Mouse (Mus musculus): ENCODE measurements around the gene Rbm20. TPM values are rescaled to one million over a fixed set of nuclear protein-coding genes. Genes with fewer than 3 reads are reported as not detected.

Gene Rbm20
- polyA plus RNA-seq, 1 experiment from 2014 or later, result 0.59 TPM

GRCm38 (mm10) chr19:53768478-53768877, 91.4 kb downstream of the Rbm20 start:
- Histone ChIP-seq H3K4me2 (peak overlapping the region; percentile 31; the same call in 1 of the 2 replicates), H3K4me1 (ENCODE audit: insufficient read depth) (no peaks in the 10 kb centered on the region), H3K27ac (ENCODE audit: low read depth) (no peak overlapping the region), H3K36me3 (ENCODE audit: insufficient read depth) (no peaks in the 10 kb centered on the region), H3K4me3 (ENCODE audit: low read depth, low read length) (no peak overlapping the region), H3K9ac (no peak overlapping the region), H3K9me3 (ENCODE audit: low read depth, low read length) (no peaks in the 10 kb centered on the region), H3K27me3 (ENCODE audit: insufficient read depth, low read length) (no peaks in the 10 kb centered on the region)
- TF ChIP-seq CTCF (IDR thresholded peaks at IDR 0.05; ENCODE audit: low read depth), result peak; percentile 83
- WGBS, result 25% methylated on average over 3 of the region's 3 CpGs
- ATAC-seq (ENCODE audit: insufficient read depth) (peak; percentile 62), DNase-seq (peak; percentile 92)

GRCm38 (mm10) chr19:53773937-53774640, 97.0 kb downstream of the Rbm20 start:
- Histone ChIP-seq H3K27me3 (ENCODE audit: insufficient read depth, low read length) (no peaks in the 10 kb centered on the region), H3K4me2 (no peak overlapping the region), H3K4me3 (ENCODE audit: low read depth, low read length) (no peak overlapping the region), H3K9me3 (ENCODE audit: low read depth, low read length) (no peaks in the 10 kb centered on the region), H3K4me1 (ENCODE audit: insufficient read depth) (no peaks in the 10 kb centered on the region; the same call in 1 of the 2 replicates), H3K27ac (ENCODE audit: low read depth) (0 out of 2 replicates have a peak overlapping the region, but pooled peaks have one; percentile 33), H3K9ac (no peak overlapping the region), H3K36me3 (ENCODE audit: insufficient read depth) (no peaks in the 10 kb centered on the region)
- DNase-seq, result peak; percentile 73
- peak; percentile 52; the same call in 1 of the 2 replicates for ATAC-seq (ENCODE audit: insufficient read depth)
- 47% methylated on average over 11 of the region's 11 CpGs for WGBS
- TF ChIP-seq CTCF (IDR thresholded peaks at IDR 0.05; ENCODE audit: low read depth), result no peak

- Histone ChIP-seq H3K36me3 (ENCODE audit: insufficient read depth) (no peaks in the 10 kb centered on the region), H3K4me2 (no peak overlapping the region), H3K4me3 (ENCODE audit: low read depth, low read length) (no peak overlapping the region), H3K9ac (no peak overlapping the region), H3K27me3 (ENCODE audit: insufficient read depth, low read length) (no peaks in the 10 kb centered on the region), H3K4me1 (ENCODE audit: insufficient read depth) (no peaks in the 10 kb centered on the region; the same call in 1 of the 2 replicates), H3K27ac (ENCODE audit: low read depth) (no peak overlapping the region), H3K9me3 (ENCODE audit: low read depth, low read length) (no peaks in the 10 kb centered on the region)
- TF ChIP-seq CTCF (IDR thresholded peaks at IDR 0.05; ENCODE audit: low read depth), result no peak
- WGBS, result 39% methylated on average over 7 of the region's 7 CpGs
- ATAC-seq (ENCODE audit: insufficient read depth), result no peak
- DNase-seq, result no peak
Observed at GRCm38 (mm10) chr19:53774641-53775350, 97.7 kb downstream of the Rbm20 start.

DNA sequence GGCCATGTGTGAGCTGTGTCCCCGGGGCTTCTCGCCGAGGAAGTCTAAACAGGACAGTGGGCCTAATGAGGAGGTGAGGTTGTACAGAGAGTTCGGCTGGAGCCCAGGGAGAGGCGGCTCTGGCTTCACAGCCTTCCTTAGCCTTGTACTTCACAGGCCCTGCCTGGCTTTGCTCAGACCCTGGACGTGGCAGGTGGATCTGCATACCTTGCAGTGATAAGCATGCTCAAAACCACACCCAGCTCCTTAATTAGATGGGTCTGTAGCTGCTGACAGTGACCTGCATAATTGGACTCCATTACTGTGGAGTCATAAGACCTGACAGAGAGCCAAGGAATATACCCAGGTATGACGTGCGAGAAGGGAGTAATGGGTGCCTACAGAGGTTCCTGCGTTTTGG, 102.3 kb downstream of the Rbm20 start:
- no peaks in the 10 kb centered on the region for H3K36me3 ChIP-seq (ENCODE audit: insufficient read depth)
- H3K9ac ChIP-seq, result no peak overlapping the region
- H3K27me3 ChIP-seq (ENCODE audit: insufficient read depth, low read length), result no peaks in the 10 kb centered on the region
- no peak for TF ChIP-seq CTCF (IDR thresholded peaks at IDR 0.05; ENCODE audit: low read depth)
- WGBS, result 81% methylated on average over 9 of the region's 9 CpGs
- H3K4me2 ChIP-seq, result no peak overlapping the region
- DNase-seq (no peak), ATAC-seq (ENCODE audit: insufficient read depth) (no peak)
- H3K27ac ChIP-seq (ENCODE audit: low read depth), result no peak overlapping the region
- 0 out of 2 replicates have a peak, but pooled peaks cover 3% of the 10 kb centered on the region for H3K4me1 ChIP-seq (ENCODE audit: insufficient read depth)
- H3K9me3 ChIP-seq (ENCODE audit: low read depth, low read length), result no peaks in the 10 kb centered on the region
- H3K4me3 ChIP-seq (ENCODE audit: low read depth, low read length), result no peak overlapping the region

- Histone ChIP-seq H3K4me2 (no peak overlapping the region), H3K27ac (ENCODE audit: low read depth) (no peak overlapping the region), H3K27me3 (ENCODE audit: insufficient read depth, low read length) (no peaks in the 10 kb centered on the region), H3K9me3 (ENCODE audit: low read depth, low read length) (no peaks in the 10 kb centered on the region), H3K9ac (no peak overlapping the region), H3K36me3 (ENCODE audit: insufficient read depth) (no peaks in the 10 kb centered on the region), H3K4me1 (ENCODE audit: insufficient read depth) (0 out of 2 replicates have a peak, but pooled peaks cover 3% of the 10 kb centered on the region), H3K4me3 (ENCODE audit: low read depth, low read length) (no peak overlapping the region)
- WGBS, result 81% methylated on average over 4 of the region's 4 CpGs
- DNase-seq, result no peak
- ATAC-seq (ENCODE audit: insufficient read depth), result no peak
- TF ChIP-seq CTCF (IDR thresholded peaks at IDR 0.05; ENCODE audit: low read depth), result no peak
Observed at GRCm38 (mm10) chr19:53779818-53780217, 102.7 kb downstream of the Rbm20 start.

- DNase-seq (peak; percentile 81), ATAC-seq (ENCODE audit: insufficient read depth) (peak; percentile 71)
- Histone ChIP-seq H3K36me3 (ENCODE audit: insufficient read depth) (no peaks in the 10 kb centered on the region), H3K4me3 (ENCODE audit: low read depth, low read length) (no peak overlapping the region), H3K9me3 (ENCODE audit: low read depth, low read length) (no peaks in the 10 kb centered on the region), H3K27ac (ENCODE audit: low read depth) (peak overlapping the region; percentile 54), H3K4me2 (no peak overlapping the region), H3K27me3 (ENCODE audit: insufficient read depth, low read length) (no peaks in the 10 kb centered on the region), H3K4me1 (ENCODE audit: insufficient read depth) (0 out of 2 replicates have a peak, but pooled peaks cover 3% of the 10 kb centered on the region), H3K9ac (no peak overlapping the region)
- no peak for TF ChIP-seq CTCF (IDR thresholded peaks at IDR 0.05; ENCODE audit: low read depth)
- 35% methylated on average over 9 of the region's 9 CpGs for WGBS
Observed at GRCm38 (mm10) chr19:53780752-53781602, 103.9 kb downstream of the Rbm20 start.
